Mouse (Mus musculus): ENCODE data around the gene Srsf10. TPM values are rescaled to one million over a fixed set of nuclear protein-coding genes. Genes with fewer than 3 reads are reported as not detected.

Gene Srsf10
- total RNA-seq, 2 experiments from 2014 or later: 74.3 to 80.1 TPM

- DNase-seq (ENCODE audit: low spot score in 2 of 2): no peak
Observed at GRCm38 (mm10) chr4:135906633-135907032, 51.1 kb downstream of the Srsf10 start.

DNA sequence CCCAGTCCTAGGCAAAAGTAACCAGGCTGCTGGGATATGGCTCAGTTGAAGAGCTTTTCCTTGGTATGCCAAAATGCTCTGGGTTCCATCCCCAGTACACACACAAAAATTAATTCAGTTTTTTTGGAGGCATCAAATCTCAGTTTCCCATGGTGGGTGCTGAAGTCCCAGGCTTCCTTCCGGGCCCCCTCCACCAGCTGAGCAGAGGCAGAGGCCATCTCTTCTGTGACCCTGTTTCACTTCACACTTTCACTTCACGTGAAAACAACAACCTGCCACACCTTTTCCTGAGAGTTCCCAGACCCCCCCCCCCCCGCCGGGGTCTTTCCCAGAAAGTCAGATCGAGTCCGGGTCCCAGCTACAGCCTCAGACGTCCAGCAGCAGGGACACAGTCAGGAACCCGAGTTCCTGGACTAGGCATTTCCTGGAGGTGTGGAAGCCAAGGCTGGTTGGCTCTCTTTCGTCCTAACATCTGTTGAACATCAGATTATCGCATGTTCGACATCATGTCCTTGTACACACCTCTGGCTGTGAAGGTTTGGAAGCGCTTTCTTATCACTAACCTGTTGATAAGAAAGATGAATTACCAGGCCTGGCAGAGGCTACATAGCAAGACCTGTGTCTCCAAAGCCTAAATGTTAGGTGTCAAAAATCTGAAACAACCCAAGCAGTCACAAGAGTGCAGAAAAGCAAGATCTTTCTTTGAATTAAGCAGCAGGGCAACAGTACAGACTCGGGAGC lies 53.9 kb downstream of the Srsf10 start:
- DNase-seq (ENCODE audit: low spot score in 2 of 2): no peak
- intact Hi-C loops (cut with DNase I): no loop called here

More at GRCm38 (mm10) chr4:135906633-135907032, 51.1 kb downstream of the Srsf10 start:
- intact Hi-C loops (cut with DNase I): no loop called here

DNA sequence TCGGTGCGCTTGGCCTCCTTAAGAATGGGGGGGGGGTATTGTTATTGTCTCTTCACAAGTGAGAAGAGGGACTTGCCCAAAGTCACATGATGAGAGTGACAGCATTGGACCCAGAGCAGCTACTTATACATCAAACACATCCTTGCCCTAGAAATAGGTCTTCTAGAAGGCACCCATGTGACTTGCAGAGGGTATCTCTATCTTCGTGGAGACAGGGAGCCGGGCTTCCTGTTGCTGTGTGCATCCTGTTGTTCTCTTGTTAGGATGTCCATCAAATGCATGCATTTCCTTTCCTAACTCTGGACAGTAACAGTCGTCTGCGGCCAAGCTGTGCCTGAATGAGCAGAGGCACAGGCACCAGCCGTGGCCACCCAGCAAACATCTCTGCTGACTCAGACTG lies 56.0 kb downstream of the Srsf10 start:
- intact Hi-C loops (cut with DNase I): no loop called here
- no peak for DNase-seq (ENCODE audit: low spot score in 2 of 2)

GRCm38 (mm10) chr4:135912164-135912563 lies 56.6 kb downstream of the Srsf10 start:
- intact Hi-C loops (cut with DNase I): no loop called here
- no peak for DNase-seq (ENCODE audit: low spot score in 2 of 2)

DNA sequence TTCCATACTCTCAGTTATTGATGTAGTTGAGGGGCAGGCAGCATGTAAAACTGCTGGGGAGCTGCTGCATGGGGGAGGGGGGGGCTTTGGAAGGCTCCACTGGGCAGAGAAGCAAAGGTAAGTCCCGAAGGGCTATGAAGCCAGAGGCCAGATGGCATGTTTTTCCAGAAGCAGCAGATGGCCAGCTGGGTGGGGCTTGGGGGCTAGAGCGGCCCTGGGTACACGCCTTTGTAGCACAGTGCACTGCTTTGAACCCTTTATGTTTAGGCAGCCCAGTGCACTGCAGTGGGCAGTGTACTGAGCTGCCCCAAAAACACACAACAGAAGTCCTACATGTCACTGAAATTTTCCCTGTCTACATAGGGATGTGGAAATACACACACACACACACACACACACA lies 57.3 kb downstream of the Srsf10 start:
- intact Hi-C loops (cut with DNase I): no loop called here
- DNase-seq (ENCODE audit: low spot score in 2 of 2): no peak

DNA sequence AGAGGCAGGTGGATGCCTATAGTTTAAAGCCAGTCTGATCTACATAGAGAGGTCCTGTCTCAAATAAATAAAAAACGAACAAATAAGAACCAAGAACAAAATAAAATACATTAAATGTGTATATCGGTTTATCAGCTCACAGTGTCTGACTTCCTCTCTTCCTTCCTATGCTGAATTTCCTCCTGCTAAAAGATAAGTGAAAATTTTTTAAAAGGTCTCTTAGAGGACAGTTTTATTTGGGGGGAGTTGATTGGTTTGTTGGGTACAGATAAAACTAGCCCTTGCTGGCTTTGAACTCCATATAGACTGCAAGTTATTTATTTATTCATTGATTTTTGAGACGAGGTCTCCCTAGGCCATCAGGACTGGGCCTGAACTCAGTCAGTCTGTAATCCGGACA lies 57.9 kb downstream of the Srsf10 start:
- intact Hi-C loops (cut with DNase I): no loop called here
- DNase-seq (ENCODE audit: low spot score in 2 of 2): no peak

DNA sequence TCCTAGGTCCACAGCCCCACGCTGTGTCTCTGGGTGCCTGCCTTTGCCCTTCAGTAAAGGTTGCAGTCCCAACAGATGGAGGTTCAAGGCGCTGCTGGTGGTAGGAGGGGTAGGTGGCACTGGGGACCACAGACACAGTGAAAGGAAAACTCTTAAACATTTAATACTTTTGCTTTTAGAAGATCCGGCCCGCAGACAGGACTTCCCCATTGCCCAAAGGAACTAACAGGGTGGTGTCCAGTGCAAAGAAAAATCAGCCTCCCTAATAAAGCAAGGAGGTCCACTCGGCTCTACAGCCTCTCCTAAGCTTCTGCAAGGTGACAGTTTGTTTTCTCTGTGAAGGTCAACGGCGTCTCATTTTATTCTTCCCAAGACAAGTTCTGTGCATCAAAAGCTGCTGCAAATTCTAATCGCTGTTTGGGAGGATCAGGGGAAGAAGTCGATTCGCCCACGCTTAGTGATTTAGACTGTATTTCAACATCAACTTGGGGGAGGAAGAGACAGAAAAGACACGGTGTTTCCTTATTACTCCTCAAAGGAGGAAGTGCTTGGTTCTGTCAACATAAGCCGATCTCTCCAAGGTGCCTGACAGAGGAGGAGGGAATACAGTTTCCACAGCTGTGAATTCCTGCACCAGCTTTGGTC lies 63.2 kb downstream of the Srsf10 start:
- DNase-seq (ENCODE audit: low spot score in 2 of 2): no peak
- intact Hi-C loops (cut with DNase I): no loop called here

GRCm38 (mm10) chr4:135919280-135919639 lies 63.7 kb downstream of the Srsf10 start:
- intact Hi-C loops (cut with DNase I): no loop called here
- no peak for DNase-seq (ENCODE audit: low spot score in 2 of 2)

Other genes with a start within 250 kb of the Srsf10 start
- gene Ifnlr1, start 169.5 kb upstream of the Srsf10 start, total RNA-seq (2021): under 1 TPM; 0.18 TPM
- under 1 TPM; 0.18 to 0.25 TPM for gene Il22ra1, start 127.6 kb upstream of the Srsf10 start, total RNA-seq (2021)
- gene Myom3, start 96.0 kb upstream of the Srsf10 start, total RNA-seq (2021): 1 to 10 TPM; 1.4 to 1.7 TPM
- 10 to 100 TPM; 46.8 to 48.4 TPM for gene Pnrc2, start 18.1 kb downstream of the Srsf10 start, total RNA-seq (2021)
- under 1 TPM in 1 of 2 experiments, not detected in 1; 0.14 TPM for gene Cnr2, start 39.6 kb downstream of the Srsf10 start, total RNA-seq (2021)
- 10 to 100 TPM; 29.2 to 36.3 TPM for gene Fuca1, start 65.0 kb downstream of the Srsf10 start, total RNA-seq (2021)
- gene Hmgcl, start 90.7 kb downstream of the Srsf10 start, total RNA-seq (2021): 10 to 100 TPM; 29.5 TPM
- gene Gale, start 108.0 kb downstream of the Srsf10 start, total RNA-seq (2021): 10 to 100 TPM; 22.4 to 22.5 TPM
- gene Lypla2, start 116.9 kb downstream of the Srsf10 start, total RNA-seq (2021): 10 to 100 TPM; 87.0 to 88.6 TPM
- gene Pithd1, start 131.5 kb downstream of the Srsf10 start, total RNA-seq (2021): 10 to 100 TPM; 82.1 to 84.3 TPM
- 10 to 100 TPM; 27.3 to 28.8 TPM for gene Eloa, start 166.0 kb downstream of the Srsf10 start, total RNA-seq (2021)
- 100 to 1,000 TPM; 233 to 241 TPM for gene Rpl11, start 197.7 kb downstream of the Srsf10 start, total RNA-seq (2021)